Mouse (Mus musculus) E14TG2a.4 (cell line): ENCODE results near the gene Stx1b.

Experiments
- CTCF ChIP-seq: conservative IDR thresholded peaks from 2 replicates; pipeline ENCODE4 v1.5.1; 2014; ENCODE audit warnings: low read length
- NANOG ChIP-seq: IDR thresholded peaks from 2 replicates; pipeline ENCODE4 v1.6.1; 2014; ENCODE audit warnings: borderline replicate concordance, low read length, mixed read lengths
- POU5F1 ChIP-seq: IDR thresholded peaks from 2 replicates; pipeline ENCODE4 v1.6.1; 2014; ENCODE audit warnings: low read length, borderline replicate concordance

DNA sequence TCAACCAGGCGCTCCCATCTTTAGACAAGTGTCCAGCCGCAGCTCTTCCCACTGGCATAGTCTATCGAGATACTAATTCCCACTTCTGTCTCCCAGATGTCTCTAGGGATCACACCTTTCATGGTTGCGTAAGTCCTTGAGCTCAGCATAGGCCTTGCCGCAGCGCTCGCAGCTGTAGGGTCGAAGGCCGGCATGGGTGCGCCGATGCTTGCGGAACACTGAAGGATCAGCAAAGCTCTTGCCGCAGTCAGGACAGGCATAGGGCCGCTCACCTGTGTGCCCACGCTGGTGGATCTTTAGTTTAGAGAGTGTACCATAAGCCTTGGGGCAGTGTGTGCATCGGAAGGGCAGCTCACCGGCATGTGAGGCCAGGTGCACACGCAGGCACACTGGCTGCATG is 43.3 kb upstream of the Stx1b start:
- TF ChIP-seq CTCF = no peak
- TF ChIP-seq NANOG = no peak
- TF ChIP-seq POU5F1 = no peak
